Mouse (Mus musculus) bone marrow macrophage, adult 2 months (primary cell): ENCODE results near the gene Oas1d.
"Not testable (repeated sequence)": the region's sequence is repeated elsewhere in the genome, so short reads cannot be mapped to it uniquely, and the experiment has no call there.

Source experiments
- CTCF ChIP-seq: IDR thresholded peaks from 2 replicates; pipeline ENCODE4 v1.5.1; 2012; ENCODE audit warnings: low read depth, mild to moderate bottlenecking, low read length, moderate library complexity
- POLR2A ChIP-seq: IDR thresholded peaks from 2 replicates; pipeline ENCODE4 v1.6.1; 2012; ENCODE audit warnings: mild to moderate bottlenecking, low read depth, low read length, borderline replicate concordance

- not testable (repeated sequence) for TF ChIP-seq CTCF, POLR2A
Measured at GRCm38 (mm10) chr5:120878803-120879202, 35.5 kb upstream of the Oas1d start.
